Comparison of ENCODE assay signal across 20 mouse cellular contexts in genomic region chr8:124439558-124439957, GRCm38 (mm10). TPM values are rescaled to one million over a fixed set of nuclear protein-coding genes. Genes with fewer than 3 reads are reported as not detected.
DNase-seq lines count a peak whose midpoint lies in the region; ATAC-seq lines count a peak whose summit lies in the region.
"Had no signal": no experiment of that assay in that cellular context is flagged by ENCODE, and none has a peak within 500 bp of the region (broad histone marks: within the 10 kb centered on the region; RNA-seq: fewer than 3 reads in every experiment).

Pgbd5 (minus strand) TSS chr8:124439658.

- ATAC-seq in hindbrain, embryonic 13.5 days (ENCODE audit: low FRiP score), result no peak
- ATAC-seq in hindbrain, embryonic 12.5 days (ENCODE audit: low FRiP score), result no peak
- ATAC-seq in midbrain, embryonic 15.5 days (replicated peaks), result no peak
- ATAC-seq in megakaryocyte progenitor cell, adult 5-6 weeks (replicated peaks; ENCODE audit: poor library complexity), result no peak
- ATAC-seq: intestine, embryonic 15.5 days had no signal

- 0 out of 2 replicates have a peak, but pooled peaks cover 9% of the 10 kb centered on the region for H3K27me3 ChIP-seq in hindbrain, embryonic 13.5 days
- 0 out of 2 replicates have a peak, but pooled peaks cover 2% of the 10 kb centered on the region for H3K27me3 ChIP-seq in hindbrain, embryonic 12.5 days
- no peaks in the 10 kb centered on the region for H3K27me3 ChIP-seq in midbrain, embryonic 15.5 days (replicated peaks)
- H3K27me3 ChIP-seq in midbrain, embryonic 10.5 days (ENCODE audit: low read depth, poor library complexity, severe bottlenecking), result no peaks in the 10 kb centered on the region
- H3K27me3 ChIP-seq: embryonic facial prominence, embryonic 15.5 days; intestine, embryonic 15.5 days; limb, embryonic 12.5 days; neural tube, embryonic 12.5 days had no signal

- no peak within 1 kb of the TSS for H3K4me3 ChIP-seq in hindbrain, embryonic 13.5 days
- no peak within 1 kb of the TSS for H3K4me3 ChIP-seq in hindbrain, embryonic 12.5 days
- no peak within 1 kb of the TSS for H3K4me3 ChIP-seq in midbrain, embryonic 15.5 days
- H3K4me3 ChIP-seq in midbrain, embryonic 10.5 days, result no peak within 1 kb of the TSS
- H3K4me3 ChIP-seq: embryonic facial prominence, embryonic 15.5 days; forebrain, embryonic 12.5 days; intestine, embryonic 15.5 days; limb, embryonic 12.5 days; liver, embryonic 15.5 days; neural tube, embryonic 12.5 days had no signal

- no peak within 1 kb of the TSS for H3K27ac ChIP-seq in hindbrain, embryonic 13.5 days
- H3K27ac ChIP-seq in hindbrain, embryonic 12.5 days, result no peak within 1 kb of the TSS
- no peak within 1 kb of the TSS for H3K27ac ChIP-seq in midbrain, embryonic 15.5 days
- H3K27ac ChIP-seq in midbrain, embryonic 10.5 days (replicated peaks), result no peak within 1 kb of the TSS
- H3K27ac ChIP-seq: embryonic facial prominence, embryonic 15.5 days; forebrain, embryonic 12.5 days; intestine, embryonic 15.5 days; limb, embryonic 12.5 days; liver, embryonic 15.5 days; neural tube, embryonic 12.5 days had no signal

- no peaks in the 10 kb centered on the region for H3K36me3 ChIP-seq in hindbrain, embryonic 13.5 days
- no peaks in the 10 kb centered on the region for H3K36me3 ChIP-seq in hindbrain, embryonic 12.5 days
- no peaks in the 10 kb centered on the region for H3K36me3 ChIP-seq in midbrain, embryonic 15.5 days (replicated peaks)
- no peaks in the 10 kb centered on the region for H3K36me3 ChIP-seq in midbrain, embryonic 10.5 days
- H3K36me3 ChIP-seq: embryonic facial prominence, embryonic 15.5 days; forebrain, embryonic 12.5 days; intestine, embryonic 15.5 days; limb, embryonic 12.5 days; liver, embryonic 15.5 days; neural tube, embryonic 12.5 days had no signal

- peaks cover 9% of the 10 kb centered on the region for H3K4me1 ChIP-seq in hindbrain, embryonic 13.5 days (replicated peaks)
- peaks cover 5% of the 10 kb centered on the region; the same call in 1 of the 2 replicates for H3K4me1 ChIP-seq in hindbrain, embryonic 12.5 days
- peaks cover 11% of the 10 kb centered on the region for H3K4me1 ChIP-seq in midbrain, embryonic 15.5 days
- peaks cover 15% of the 10 kb centered on the region for H3K4me1 ChIP-seq in midbrain, embryonic 10.5 days
- H3K4me1 ChIP-seq: embryonic facial prominence, embryonic 15.5 days; intestine, embryonic 15.5 days; limb, embryonic 12.5 days; liver, embryonic 15.5 days; neural tube, embryonic 12.5 days had no signal

- no peak for DNase-seq in midbrain, embryonic 10.5 days (ENCODE audit: low spot score)
- no peak for DNase-seq in layer of hippocampus, postnatal 10 days (ENCODE audit: low spot score in 2 of 2)
- no peak for DNase-seq in left cerebral cortex, postnatal 36 days (ENCODE audit: low spot score in 2 of 2)
- DNase-seq in gastrocnemius, adult 18-20 months (ENCODE audit: low spot score), result no peak
- DNase-seq: cerebellum, adult 18-20 months; gastrocnemius, postnatal 14 days; heart, postnatal 14 days; lung, postnatal 14 days; retina, postnatal 1 day had no signal

- intact Hi-C loops in left cerebral cortex, postnatal 36 days (cut with DNase I), result no loop called here

- 79% methylated on average over 6 of the region's 6 CpGs for WGBS in hindbrain, embryonic 13.5 days
- 83% methylated on average over 6 of the region's 6 CpGs for WGBS in hindbrain, embryonic 12.5 days
- 80% methylated on average over 6 of the region's 6 CpGs for WGBS in midbrain, embryonic 15.5 days
- WGBS in midbrain, embryonic 10.5 days, result 83% methylated on average over 6 of the region's 6 CpGs

- H3K9ac ChIP-seq in hindbrain, embryonic 13.5 days, result no peak within 1 kb of the TSS
- no peak within 1 kb of the TSS for H3K9ac ChIP-seq in hindbrain, embryonic 12.5 days
- H3K9ac ChIP-seq in midbrain, embryonic 15.5 days, result no peak within 1 kb of the TSS
- H3K9ac ChIP-seq: embryonic facial prominence, embryonic 15.5 days; forebrain, embryonic 12.5 days; intestine, embryonic 15.5 days; limb, embryonic 12.5 days; liver, embryonic 15.5 days; neural tube, embryonic 12.5 days had no signal

- no peak within 1 kb of the TSS for H3K4me2 ChIP-seq in hindbrain, embryonic 13.5 days
- no peak within 1 kb of the TSS for H3K4me2 ChIP-seq in hindbrain, embryonic 12.5 days (replicated peaks)
- H3K4me2 ChIP-seq in midbrain, embryonic 15.5 days, result no peak within 1 kb of the TSS
- H3K4me2 ChIP-seq: embryonic facial prominence, embryonic 15.5 days; forebrain, embryonic 12.5 days; intestine, embryonic 15.5 days; limb, embryonic 12.5 days; liver, embryonic 15.5 days; neural tube, embryonic 12.5 days had no signal

- H3K9me3 ChIP-seq in hindbrain, embryonic 13.5 days, result no peaks in the 10 kb centered on the region
- no peaks in the 10 kb centered on the region for H3K9me3 ChIP-seq in hindbrain, embryonic 12.5 days (replicated peaks)
- H3K9me3 ChIP-seq in midbrain, embryonic 15.5 days, result no peaks in the 10 kb centered on the region
- H3K9me3 ChIP-seq in midbrain, embryonic 10.5 days (replicated peaks), result no peaks in the 10 kb centered on the region
- H3K9me3 ChIP-seq: embryonic facial prominence, embryonic 15.5 days; forebrain, embryonic 12.5 days; intestine, embryonic 15.5 days; limb, embryonic 12.5 days; liver, embryonic 15.5 days; neural tube, embryonic 12.5 days had no signal

RNA-seq across cellular contexts. Expression of gene Pgbd5, which starts in this region (rescaled TPM):
- polyA plus RNA-seq in hindbrain, embryonic 13.5 days (2015; fragmentation: Nextera tagmentation; extraction: Ambion mirVana), result 10.3 and 11.0 TPM in 2 replicates
- 5.9 and 6.4 TPM in 2 replicates for polyA plus RNA-seq in hindbrain, embryonic 12.5 days (2016; fragmentation: Nextera tagmentation; extraction: Ambion mirVana)
- polyA plus RNA-seq in midbrain, embryonic 15.5 days (2015; fragmentation: Nextera tagmentation; extraction: Ambion mirVana), result 15.3 and 15.8 TPM in 2 replicates
- polyA plus RNA-seq in midbrain, embryonic 10.5 days (2016; fragmentation: Nextera tagmentation; extraction: Ambion mirVana), result 2.1 and 2.3 TPM in 2 replicates
- 100 to 1,000 TPM; 102 to 111 TPM for total RNA-seq in layer of hippocampus, postnatal 10 days (2021)
- total RNA-seq in left cerebral cortex, postnatal 36 days (2021), result 100 to 1,000 TPM; 211 to 220 TPM
- total RNA-seq in megakaryocyte progenitor cell, adult 5-6 weeks (2015), result not detected in 2 replicates
- not detected in 2 replicates for total RNA-seq in megakaryocyte progenitor cell, adult 5-6 weeks (2017)
- total RNA-seq in gastrocnemius, adult 18-20 months (2021), result under 1 TPM; 0.07 to 0.40 TPM
- polyA plus RNA-seq: C2C12 had no signal

Comparison
In these comparisons a context has a peak if more than half of its experiments do, and no peak if none do; other contexts are left out.
1. RNA of gene Pgbd5 (total RNA-seq): 211 to 220 TPM in left cerebral cortex, postnatal 36 days and 102 to 111 TPM in layer of hippocampus, postnatal 10 days; 0.07 to 0.40 TPM in gastrocnemius, adult 18-20 months and not detected in megakaryocyte progenitor cell, adult 5-6 weeks; every median in the first group is over 10 times any median in the second.